Mouse (Mus musculus) heart, postnatal 0 days (tissue): ENCODE data around the gene Gm45213. TPM values are rescaled to one million over a fixed set of nuclear protein-coding genes. Genes with fewer than 3 reads are reported as not detected.

Experiments
- ATAC-seq: fragments of 200-750 bp; cut with Nextera tagmentation; 2 replicates; pipeline ENCODE4 v1.8.0; 2017; ENCODE audit warnings: low read depth, moderate number of reproducible peaks, moderate library complexity; ENCODE audit not compliant: insufficient read depth
- DNase-seq: peaks from one replicate; pipeline ENCODE4 v3.0.0-alpha.2; 2016; ENCODE audit warnings: low spot score
- H3K27ac ChIP-seq: fragments of 300-500 bp; sonication (generic); 2 replicates; pipeline ENCODE4 v1.5.1; 2014; ENCODE audit warnings: low read depth, mild to moderate bottlenecking
- H3K27me3 ChIP-seq: fragments of 300-500 bp; sonication (generic); 2 replicates; pipeline ENCODE4 v1.6.1; 2014; ENCODE audit warnings: low read length, mixed read lengths; ENCODE audit not compliant: control insufficient read depth, insufficient read depth
- H3K36me3 ChIP-seq: fragments of 300-500 bp; sonication (generic); replicated peaks from 2 replicates; pipeline ENCODE4 v1.6.1; 2014; ENCODE audit warnings: low read length, mixed read lengths; ENCODE audit not compliant: control insufficient read depth, insufficient read depth
- H3K4me1 ChIP-seq: fragments of 300-500 bp; sonication (generic); 2 replicates; pipeline ENCODE4 v1.6.1; 2014; ENCODE audit warnings: antibody characterized with exemption; ENCODE audit not compliant: control insufficient read depth, insufficient read depth
- H3K4me2 ChIP-seq: fragments of 300-500 bp; sonication (generic); 2 replicates; pipeline ENCODE4 v1.6.1; 2014; ENCODE audit warnings: low read depth, mild to moderate bottlenecking, low read length, moderate library complexity
- H3K4me3 ChIP-seq: fragments of 300-500 bp; sonication (generic); 2 replicates; pipeline ENCODE4 v1.5.1; 2014; ENCODE audit warnings: low read depth, low read length
- H3K9ac ChIP-seq: fragments of 300-500 bp; sonication (generic); replicated peaks from 2 replicates; pipeline ENCODE4 v1.6.1; 2014; ENCODE audit warnings: low read depth, low read length, mixed read lengths
- H3K9me3 ChIP-seq: fragments of 300-500 bp; sonication (generic); replicated peaks from 2 replicates; pipeline ENCODE4 v1.6.1; 2016; ENCODE audit warnings: low read length; ENCODE audit not compliant: control insufficient read depth
- CTCF ChIP-seq: IDR thresholded peaks from 2 replicates; pipeline ENCODE4 v1.5.1; 2016; ENCODE audit warnings: antibody characterized with exemption, control low read depth, low read depth
- EP300 ChIP-seq: IDR thresholded peaks from 2 replicates; pipeline ENCODE4 v1.6.1; 2016; ENCODE audit warnings: antibody characterized with exemption, low read depth
- WGBS: fragments of 180-500 bp; shearing (Covaris S2); extraction: QIAGEN DNeasy Blood & Tissue Kit; methylation state at CpG from one replicate; pipeline ENCODE4 v1.1.7; 2014; 5-methylcytosine and 5-hydroxymethylcytosine counted together
- polyA plus RNA-seq: library from polyadenylated mRNA; unstranded; fragments of >200 nt; fragmentation: Nextera tagmentation; extraction: Ambion mirVana; gene quantifications from 2 replicates; pipeline ENCODE4 v1.2.1, GENCODE M21; 2015
- total RNA-seq: library from RNA; depleted of rRNA; stranded (reverse); fragments of >200 nt; gene quantifications from 2 replicates; pipeline ENCODE4 v1.2.3, GENCODE M21; 2014; ENCODE audit warnings: low replicate concordance

Gene Gm45213
- total and polyA plus RNA-seq, 2 experiments from 2014 or later = not detected

GRCm38 (mm10) chr7:66028766-66029512 is 14.5 kb upstream of the Gm45213 start:
- DNase-seq (no peak), ATAC-seq (no peak)
- H3K9ac ChIP-seq = no peak overlapping the region
- H3K27ac ChIP-seq = no peak overlapping the region
- H3K36me3 ChIP-seq = no peaks in the 10 kb centered on the region
- TF ChIP-seq CTCF (no peak), EP300 (no peak)
- 60% methylated on average over 6 of the region's 6 CpGs for WGBS
- H3K4me1 ChIP-seq = no peaks in the 10 kb centered on the region
- H3K9me3 ChIP-seq = no peaks in the 10 kb centered on the region
- H3K4me2 ChIP-seq = no peak overlapping the region
- H3K4me3 ChIP-seq = no peak overlapping the region
- H3K27me3 ChIP-seq = no peaks in the 10 kb centered on the region

DNA sequence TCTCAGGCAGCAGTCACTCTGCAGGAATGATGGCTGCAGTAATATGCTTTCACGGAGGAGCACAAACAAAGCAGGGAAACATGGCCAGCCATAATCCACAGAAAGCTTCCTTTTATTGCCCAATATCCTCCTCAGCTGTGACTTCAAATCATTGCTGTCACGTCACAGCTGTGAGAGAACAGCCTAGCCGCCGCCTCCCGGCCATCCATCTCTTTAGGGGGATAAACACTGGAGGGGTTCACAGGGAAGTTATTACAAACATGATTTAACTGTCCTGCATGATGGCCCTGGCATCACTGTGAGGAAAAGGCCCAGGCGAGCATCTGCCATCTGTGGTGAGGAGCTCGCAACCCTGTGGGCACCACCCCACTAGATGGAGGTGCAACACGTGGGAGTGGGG is 6.6 kb upstream of the Gm45213 start:
- H3K4me2 ChIP-seq = no peak overlapping the region
- H3K36me3 ChIP-seq = no peaks in the 10 kb centered on the region
- H3K27me3 ChIP-seq = no peaks in the 10 kb centered on the region
- ATAC-seq = no peak
- H3K9ac ChIP-seq = no peak overlapping the region
- H3K4me1 ChIP-seq = no peaks in the 10 kb centered on the region
- no peak overlapping the region for H3K27ac ChIP-seq
- 70% methylated on average over 8 of the region's 8 CpGs for WGBS
- H3K9me3 ChIP-seq = no peaks in the 10 kb centered on the region
- DNase-seq = no peak
- H3K4me3 ChIP-seq = no peak overlapping the region
- no peak for TF ChIP-seq CTCF
- no peak for TF ChIP-seq EP300

GRCm38 (mm10) chr7:66038261-66038660 is 5.1 kb upstream of the Gm45213 start:
- Histone ChIP-seq H3K4me2 (no peak overlapping the region), H3K36me3 (no peaks in the 10 kb centered on the region), H3K9me3 (no peaks in the 10 kb centered on the region), H3K27me3 (no peaks in the 10 kb centered on the region), H3K4me1 (no peaks in the 10 kb centered on the region), H3K9ac (no peak overlapping the region), H3K27ac (no peak overlapping the region), H3K4me3 (no peak overlapping the region)
- WGBS = 50% methylated on average over 3 of the region's 3 CpGs
- ATAC-seq (no peak), DNase-seq (no peak)
- TF ChIP-seq CTCF (no peak), EP300 (no peak)

DNA sequence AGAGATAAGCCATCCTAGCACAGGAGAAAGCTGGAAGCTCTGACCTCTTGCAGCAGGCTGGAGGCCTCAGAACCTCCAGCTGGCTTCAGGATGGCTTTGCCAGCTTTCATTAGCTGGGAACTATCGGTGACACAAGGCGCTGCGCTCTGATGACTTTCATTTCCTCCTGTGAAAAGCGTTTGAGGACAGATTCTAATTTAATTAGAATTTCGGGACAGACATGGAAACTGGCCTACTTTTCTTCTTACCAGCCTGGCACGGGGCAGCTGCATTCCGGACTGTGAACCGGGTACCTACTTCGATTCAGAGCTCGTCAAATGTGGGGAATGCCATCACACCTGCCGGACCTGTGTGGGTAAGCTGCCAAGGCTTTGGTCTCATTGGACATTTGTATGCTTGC is 4.7 kb upstream of the Gm45213 start:
- no peak for TF ChIP-seq CTCF
- no peak for TF ChIP-seq EP300
- DNase-seq = no peak
- no peaks in the 10 kb centered on the region for H3K27me3 ChIP-seq

GRCm38 (mm10) chr7:66040026-66040814 is 3.2 kb upstream of the Gm45213 start:
- WGBS = 64% methylated on average over 18 of the region's 18 CpGs
- no peaks in the 10 kb centered on the region for H3K9me3 ChIP-seq
- no peak overlapping the region for H3K4me2 ChIP-seq
- no peaks in the 10 kb centered on the region for H3K27me3 ChIP-seq
- TF ChIP-seq CTCF = no peak
- no peak for TF ChIP-seq EP300
- H3K4me1 ChIP-seq = no peaks in the 10 kb centered on the region
- H3K9ac ChIP-seq = no peak overlapping the region
- no peak overlapping the region for H3K4me3 ChIP-seq
- H3K27ac ChIP-seq = no peak overlapping the region
- H3K36me3 ChIP-seq = no peaks in the 10 kb centered on the region
- no peak for ATAC-seq
- no peak for DNase-seq

More for the DNA sequence above, 4.7 kb upstream of the Gm45213 start:
- no peak overlapping the region for H3K4me3 ChIP-seq
- 78% methylated on average over 11 of the region's 11 CpGs for WGBS
- H3K4me1 ChIP-seq = no peaks in the 10 kb centered on the region
- no peaks in the 10 kb centered on the region for H3K9me3 ChIP-seq
- H3K36me3 ChIP-seq = no peaks in the 10 kb centered on the region
- H3K9ac ChIP-seq = no peak overlapping the region
- no peak overlapping the region for H3K4me2 ChIP-seq
- H3K27ac ChIP-seq = no peak overlapping the region
- ATAC-seq = no peak
